Mouse (Mus musculus) frontal cortex, postnatal 14 days (tissue): ENCODE measurements around the gene Slamf1.
"Not testable (repeated sequence)": the region's sequence is repeated elsewhere in the genome, so short reads cannot be mapped to it uniquely, and the experiment has no call there.

Experiments
- DNase-seq, 2 experiments: peaks; one replicate each; pipeline ENCODE4 v3.0.0; 2022; ENCODE audit warnings: low spot score in 2 of 2

Slamf1 gene

DNA sequence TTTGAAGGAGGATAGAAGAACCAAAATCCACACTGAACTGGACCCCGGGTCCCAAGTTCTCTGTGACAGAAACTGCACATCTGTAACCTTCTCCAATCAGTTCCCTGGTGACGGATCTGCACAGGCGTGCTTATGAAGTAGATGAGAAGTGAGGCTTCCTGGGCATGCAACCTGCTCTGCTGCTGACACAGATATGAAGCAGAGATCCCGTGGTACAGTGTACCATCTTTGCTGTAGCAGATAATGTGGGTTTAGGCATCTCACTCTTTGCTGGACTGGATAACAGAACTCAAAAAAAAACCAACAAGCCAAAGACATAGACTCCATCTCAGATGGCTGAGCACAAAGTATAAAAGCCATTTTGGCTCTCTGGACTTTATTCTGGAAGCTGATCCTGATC is 32.7 kb downstream of the Slamf1 start:
- DNase-seq: no peak

DNA sequence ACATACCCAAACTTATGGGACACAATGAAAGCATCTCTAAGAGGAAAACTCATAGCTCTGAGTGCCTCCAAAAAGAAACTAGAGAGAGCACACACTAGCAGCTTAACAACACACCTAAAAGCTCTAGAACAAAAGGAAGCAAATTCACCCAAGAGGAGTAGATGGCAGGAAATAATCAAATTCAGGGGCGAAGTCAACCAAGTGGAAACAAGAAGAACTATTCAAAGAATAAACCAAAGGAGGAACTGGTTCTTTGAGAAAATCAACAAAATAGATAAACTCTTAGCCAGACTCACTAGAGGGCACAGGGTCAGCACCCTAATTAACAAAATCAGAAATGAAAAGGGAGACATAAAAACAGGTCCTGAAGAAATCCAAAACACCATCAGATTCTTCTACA is 44.1 kb downstream of the Slamf1 start:
- not testable (repeated sequence) for DNase-seq

DNA sequence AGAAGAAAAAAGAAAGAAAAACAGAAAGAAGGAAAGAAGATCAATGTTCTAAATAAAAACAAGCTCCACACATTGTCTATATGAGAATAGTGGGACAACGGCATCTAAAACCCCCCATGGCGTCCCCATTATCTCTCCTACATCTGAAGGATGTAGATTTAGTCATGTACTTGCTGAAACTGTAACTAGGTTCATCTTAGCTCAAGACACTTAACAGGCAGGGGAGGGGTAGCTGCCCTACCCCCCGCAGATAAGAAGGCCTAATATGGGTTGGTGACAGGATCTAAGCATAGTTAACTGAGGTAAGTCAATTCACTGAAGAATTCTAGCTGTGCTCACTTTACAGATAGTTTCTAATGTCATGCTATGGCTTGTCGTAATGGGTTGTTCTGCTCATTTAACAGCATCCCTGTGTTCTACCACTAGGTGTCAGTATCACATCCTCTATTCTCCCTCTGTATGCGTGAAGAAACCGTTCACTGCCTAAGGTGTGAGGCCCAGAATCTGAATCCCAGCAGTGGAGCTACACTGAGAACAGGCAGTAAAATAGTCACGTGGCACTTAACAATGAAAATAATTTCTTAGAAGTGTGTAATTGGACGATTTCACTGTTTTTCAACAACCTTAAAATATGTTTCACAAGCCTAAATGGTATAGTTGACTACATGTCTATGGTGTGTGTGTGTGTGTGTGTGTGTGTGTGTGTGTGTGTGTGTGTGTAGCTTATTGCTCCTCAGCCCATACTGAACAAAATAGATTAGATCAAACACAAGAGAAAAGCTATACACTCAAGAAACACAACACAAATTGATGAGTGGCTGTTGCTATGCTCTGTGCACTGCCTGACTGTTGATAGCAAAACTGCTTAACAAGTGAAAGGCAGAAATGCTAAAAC is 48.9 kb downstream of the Slamf1 start:
- no peak for DNase-seq

GRCm38 (mm10) chr1:171816991-171817390 is 50.1 kb downstream of the Slamf1 start:
- DNase-seq: no peak

- no peak for DNase-seq
Observed at GRCm38 (mm10) chr1:171821331-171821730, 54.4 kb downstream of the Slamf1 start.

DNA sequence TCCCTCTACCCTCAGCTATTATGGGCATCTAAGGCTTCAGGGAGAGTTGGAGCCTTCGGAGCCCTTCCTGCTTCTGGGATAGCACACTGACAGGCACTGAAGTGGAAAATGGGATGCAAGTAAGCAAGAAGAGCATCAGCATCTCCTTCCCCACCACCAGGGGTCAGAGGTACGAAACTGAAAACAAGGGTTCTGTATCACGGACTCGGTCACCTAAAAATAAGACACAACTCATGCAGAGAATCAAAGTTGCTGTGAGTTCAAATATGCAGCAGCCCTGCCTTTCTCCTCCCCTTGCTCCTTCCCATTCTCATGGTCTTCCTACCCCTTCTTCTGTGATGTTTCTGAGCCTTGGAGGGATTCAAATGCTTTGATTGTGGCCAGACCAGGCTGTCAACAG is 58.5 kb downstream of the Slamf1 start:
- DNase-seq: no peak

DNA sequence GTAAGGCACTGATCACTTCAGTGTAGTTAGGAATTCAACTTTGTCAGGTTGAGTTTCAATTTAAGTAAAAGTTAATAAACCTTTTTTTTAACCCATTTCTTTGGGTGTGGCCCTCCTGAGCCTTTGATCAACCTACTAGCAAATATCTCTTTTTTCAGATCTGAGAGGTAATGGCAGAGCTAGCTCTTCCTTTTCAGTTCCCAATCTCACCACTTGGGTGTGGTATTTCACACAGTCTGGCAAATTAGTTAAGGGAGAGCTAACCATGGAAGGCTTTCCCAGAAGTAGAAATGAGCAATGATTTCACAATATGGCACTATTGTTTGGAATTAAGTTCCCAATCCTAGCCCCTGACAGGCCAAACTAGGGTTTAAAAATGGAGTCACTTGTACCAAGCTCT is 59.2 kb downstream of the Slamf1 start:
- DNase-seq: no peak

GRCm38 (mm10) chr1:171827674-171828073 is 60.7 kb downstream of the Slamf1 start:
- DNase-seq: no peak

GRCm38 (mm10) chr1:171839488-171839887 is 72.6 kb downstream of the Slamf1 start, which contains the start of gene Cd84:
Cd84 (plus strand) TSS chr1:171839697.
- DNase-seq: no peak

DNA sequence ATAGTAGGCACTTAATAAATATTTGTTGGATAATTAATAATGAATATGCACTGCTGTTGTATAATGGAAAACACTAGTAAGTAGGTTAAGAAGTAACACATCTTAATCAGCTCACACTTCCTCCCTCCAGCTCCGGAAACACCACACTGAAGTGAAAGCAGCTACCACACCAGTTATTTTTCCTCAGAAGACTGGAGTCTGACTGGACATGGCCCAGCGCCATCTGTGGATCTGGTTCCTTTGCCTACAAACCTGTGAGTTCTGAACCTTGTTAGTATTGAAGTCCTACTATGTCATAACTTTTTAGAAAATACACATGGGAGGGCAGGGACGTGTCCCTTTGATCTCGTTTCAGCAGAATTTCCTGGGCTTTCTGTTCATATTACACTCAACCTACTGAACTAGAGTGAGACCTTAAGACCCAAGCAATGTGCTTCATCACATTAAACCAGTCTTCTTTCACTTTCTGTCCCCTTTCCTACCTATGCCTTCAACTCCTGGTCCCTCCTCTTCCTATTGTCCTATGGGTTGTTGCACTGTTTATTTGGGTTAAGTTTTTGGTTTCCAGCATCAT is 73.6 kb downstream of the Slamf1 start:
- no peak for DNase-seq

DNA sequence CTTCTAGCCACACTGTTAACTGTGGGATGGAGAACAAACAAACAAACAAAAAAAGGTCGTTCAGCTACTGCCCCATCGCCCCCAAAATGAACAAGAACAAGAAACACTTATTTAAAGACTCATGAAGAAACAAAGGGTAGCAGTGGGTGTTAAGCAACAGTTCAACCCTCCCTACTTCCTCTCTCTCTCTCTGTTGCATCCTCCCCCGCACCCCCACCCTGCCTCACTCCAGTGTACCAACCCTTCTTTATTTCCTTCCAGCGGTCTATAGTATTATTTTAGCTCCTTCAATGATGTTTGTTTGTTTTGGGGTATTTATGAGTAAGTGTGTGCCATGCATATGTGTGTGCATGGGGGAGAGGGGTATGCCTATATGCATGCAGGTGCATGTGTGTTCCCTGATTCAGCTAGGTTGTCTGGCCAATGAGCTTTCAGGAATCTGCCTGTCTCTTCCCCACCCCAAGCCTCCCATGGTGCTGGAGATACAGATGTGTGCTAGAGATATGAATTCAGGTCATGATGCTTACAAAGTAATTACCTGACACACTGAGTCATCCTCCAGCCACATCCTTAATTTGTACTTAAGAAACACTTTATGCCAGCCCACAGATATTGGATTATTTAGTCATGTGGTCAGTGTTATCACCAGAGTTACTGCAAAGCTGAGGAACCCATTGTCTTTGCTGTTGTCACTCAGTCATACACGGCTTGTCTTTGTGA is 78.3 kb downstream of the Slamf1 start:
- no peak for DNase-seq

- DNase-seq: no peak
Observed at GRCm38 (mm10) chr1:171848201-171848600, 81.3 kb downstream of the Slamf1 start.

DNA sequence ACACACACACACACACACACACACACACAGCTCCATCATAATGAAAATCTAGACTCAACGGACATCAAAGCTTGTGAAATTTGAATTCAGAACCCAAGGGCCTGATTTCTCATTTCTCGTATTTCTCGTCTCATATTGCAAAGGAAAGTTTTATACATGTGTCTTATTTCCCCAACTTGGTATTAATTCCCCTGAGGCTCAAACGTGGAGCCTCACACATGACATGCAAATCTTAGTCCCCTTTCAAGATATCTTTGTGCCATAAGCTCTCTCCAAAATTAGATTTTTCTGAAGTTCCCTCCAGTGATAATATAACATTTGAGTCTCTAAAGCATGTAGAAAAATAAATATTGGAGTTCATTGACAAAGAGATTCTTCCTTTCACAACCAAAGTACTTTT is 81.8 kb downstream of the Slamf1 start:
- no peak for DNase-seq

DNA sequence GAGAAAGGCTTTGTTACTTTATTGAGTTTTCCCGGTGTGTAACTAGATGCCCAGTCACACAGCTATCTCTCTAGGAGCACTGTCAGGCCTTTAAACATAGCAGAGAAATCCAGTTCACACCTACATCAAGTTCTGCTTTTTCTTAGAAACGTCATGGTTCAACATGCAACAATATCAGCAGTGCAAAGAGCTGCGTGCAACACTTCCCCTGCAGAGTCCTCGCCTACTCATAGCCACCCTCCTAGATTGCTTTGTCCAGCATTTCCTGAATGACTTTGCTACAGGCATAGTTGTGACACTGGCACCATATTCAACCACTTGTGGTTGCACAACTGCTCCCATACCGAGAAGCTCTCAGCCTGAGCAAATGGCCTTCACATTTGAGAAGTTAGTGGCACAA is 82.5 kb downstream of the Slamf1 start:
- DNase-seq: no peak
